Mouse (Mus musculus): Measurements from ENCODE around the gene Dpm1. TPM values are rescaled to one million over a fixed set of nuclear protein-coding genes. Genes with fewer than 3 reads are reported as not detected.
A peak's percentile ranks its signal among the peaks of the same experiment; 100 is the strongest.

The Dpm1 gene
- total RNA-seq (2017) = 27.6 and 36.0 TPM in 2 replicates

DNA sequence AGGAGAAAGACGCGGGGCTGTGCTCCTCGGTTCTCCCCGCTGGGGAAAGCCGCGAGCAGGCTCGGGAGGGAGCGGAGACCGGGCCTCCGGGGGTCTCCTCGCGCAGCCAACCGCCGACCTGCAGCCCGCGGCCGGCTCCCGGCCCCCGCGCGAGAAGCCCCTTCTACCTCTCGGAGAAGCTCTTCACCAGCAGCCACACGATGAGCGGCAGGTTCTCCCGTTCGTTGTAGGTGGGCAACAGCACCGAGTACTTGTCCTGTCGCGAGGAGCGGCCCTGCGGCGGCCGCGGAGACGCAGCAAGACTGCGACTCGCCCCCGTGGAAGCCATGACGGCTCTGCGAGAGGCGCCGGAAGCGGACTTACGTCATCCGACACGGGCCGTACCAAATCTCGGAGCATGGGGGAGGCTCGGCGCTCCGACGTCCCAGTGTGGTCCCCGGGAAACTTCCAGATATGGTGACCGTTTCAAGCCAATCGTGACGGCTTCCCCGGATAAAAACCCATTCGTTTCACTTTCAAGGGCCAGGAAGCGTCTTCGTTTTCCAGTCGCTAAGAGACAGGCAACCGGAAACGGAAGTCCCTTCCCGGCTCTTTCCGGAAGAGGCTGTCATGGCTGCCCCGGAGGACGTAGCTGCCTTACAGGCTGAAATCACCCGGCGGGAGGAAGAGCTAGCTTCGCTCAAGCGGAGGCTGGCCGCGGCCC lies at the start of gene Dpm1, which contains the start of the genes Gm20716 and Mocs3:
TSS of gene Dpm1 (minus strand) at position 566 of the 703 bp plus-strand sequence.
TSS of gene Gm20716 (minus strand) at position 339 of the 703 bp plus-strand sequence.
TSS of gene Mocs3 (plus strand) at position 597 of the 703 bp plus-strand sequence.
- ATAC-seq (ENCODE audit: extremely low read depth, insufficient number of reproducible peaks, low FRiP score, poor library complexity, severe bottlenecking) = peak; percentile 82

- peak; percentile 54; the same call in 1 of the 2 replicates for ATAC-seq (ENCODE audit: extremely low read depth, insufficient number of reproducible peaks, low FRiP score, poor library complexity, severe bottlenecking)
Measured at GRCm38 (mm10) chr2:168274374-168274935, 44.1 kb upstream of the Dpm1 start.

GRCm38 (mm10) chr2:168273387-168273786 lies 43.0 kb upstream of the Dpm1 start:
- no peak for ATAC-seq (ENCODE audit: extremely low read depth, insufficient number of reproducible peaks, low FRiP score, poor library complexity, severe bottlenecking)

DNA sequence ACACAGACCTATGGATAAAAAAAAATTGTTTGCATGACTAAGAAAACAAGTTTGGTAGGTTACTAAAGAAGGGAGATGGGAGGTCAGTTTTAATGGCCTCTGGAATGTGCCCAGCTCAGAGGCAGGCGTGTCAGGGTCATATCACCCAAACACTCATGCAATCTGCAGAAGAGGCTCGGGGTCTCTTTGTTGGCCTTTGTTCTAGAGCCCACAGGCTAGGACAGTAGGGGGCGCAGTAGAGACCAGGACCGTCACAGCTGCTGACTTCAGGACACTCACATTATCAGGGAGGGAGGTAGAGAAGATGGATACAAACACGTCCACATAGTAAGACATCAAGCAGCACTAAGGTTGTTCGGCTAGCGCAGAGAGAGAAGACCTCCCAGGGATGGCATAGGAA lies 37.6 kb upstream of the Dpm1 start:
- no peak for ATAC-seq (ENCODE audit: extremely low read depth, insufficient number of reproducible peaks, low FRiP score, poor library complexity, severe bottlenecking)

DNA sequence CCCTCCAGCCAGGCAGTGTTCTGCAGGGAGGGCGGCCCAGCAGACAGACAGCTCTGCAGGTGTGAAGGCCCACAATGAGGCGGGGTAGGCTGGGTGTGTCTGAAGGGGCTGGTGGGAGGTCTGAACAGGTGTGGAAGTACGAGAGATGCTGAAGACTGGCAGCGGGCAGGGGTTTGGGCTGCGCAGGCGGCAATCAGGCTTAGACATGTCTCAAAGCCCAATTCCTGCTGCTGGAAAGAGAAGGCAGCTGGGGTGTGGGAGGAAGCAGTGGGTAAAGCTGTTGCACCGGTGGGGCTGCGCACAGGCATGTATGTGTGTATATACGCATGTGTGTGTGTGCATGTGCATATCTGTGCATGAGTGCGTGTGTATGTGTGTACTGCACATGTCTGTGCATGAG lies 30.5 kb upstream of the Dpm1 start:
- no peak for ATAC-seq (ENCODE audit: extremely low read depth, insufficient number of reproducible peaks, low FRiP score, poor library complexity, severe bottlenecking)

- no peak for ATAC-seq (ENCODE audit: extremely low read depth, insufficient number of reproducible peaks, low FRiP score, poor library complexity, severe bottlenecking)
Measured at GRCm38 (mm10) chr2:168260124-168260523, 29.7 kb upstream of the Dpm1 start.

- ATAC-seq (ENCODE audit: extremely low read depth, insufficient number of reproducible peaks, low FRiP score, poor library complexity, severe bottlenecking) = no peak
Measured at GRCm38 (mm10) chr2:168259046-168259445, 28.7 kb upstream of the Dpm1 start.

- ATAC-seq (ENCODE audit: extremely low read depth, insufficient number of reproducible peaks, low FRiP score, poor library complexity, severe bottlenecking) = peak; percentile 76
Measured at GRCm38 (mm10) chr2:168257188-168257587, 26.8 kb upstream of the Dpm1 start.

DNA sequence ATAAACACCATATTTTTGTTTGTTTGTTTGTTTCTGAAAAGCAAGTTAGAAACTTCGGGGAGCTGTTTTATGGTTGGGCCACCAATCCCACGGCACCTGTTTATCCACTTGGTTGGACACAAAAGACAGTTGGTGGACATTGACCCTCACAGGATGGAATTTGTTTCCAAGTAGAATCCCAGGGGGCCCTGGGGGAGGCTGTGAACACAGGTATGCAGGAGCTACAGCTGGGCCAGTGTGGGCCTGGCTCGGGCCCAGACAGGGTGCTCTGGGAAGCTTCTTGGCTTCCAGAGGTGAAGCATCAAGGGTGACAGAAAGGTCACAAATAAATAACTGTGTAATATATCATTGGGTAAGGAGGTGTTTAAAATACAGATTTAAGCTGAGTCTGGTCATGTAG lies 26.1 kb upstream of the Dpm1 start:
- no peak for ATAC-seq (ENCODE audit: extremely low read depth, insufficient number of reproducible peaks, low FRiP score, poor library complexity, severe bottlenecking)

- no peak for ATAC-seq (ENCODE audit: extremely low read depth, insufficient number of reproducible peaks, low FRiP score, poor library complexity, severe bottlenecking)
Measured at GRCm38 (mm10) chr2:168253822-168254221, 23.4 kb upstream of the Dpm1 start.

- no peak for ATAC-seq (ENCODE audit: extremely low read depth, insufficient number of reproducible peaks, low FRiP score, poor library complexity, severe bottlenecking)
Measured at GRCm38 (mm10) chr2:168252639-168253292, 22.4 kb upstream of the Dpm1 start.

- peak; percentile 73 for ATAC-seq (ENCODE audit: extremely low read depth, insufficient number of reproducible peaks, low FRiP score, poor library complexity, severe bottlenecking)
Measured at GRCm38 (mm10) chr2:168250270-168250669, 19.9 kb upstream of the Dpm1 start.

- ATAC-seq (ENCODE audit: extremely low read depth, insufficient number of reproducible peaks, low FRiP score, poor library complexity, severe bottlenecking) = peak; percentile 28; the same call in 1 of the 2 replicates
Measured at GRCm38 (mm10) chr2:168248856-168249245, 18.5 kb upstream of the Dpm1 start.

DNA sequence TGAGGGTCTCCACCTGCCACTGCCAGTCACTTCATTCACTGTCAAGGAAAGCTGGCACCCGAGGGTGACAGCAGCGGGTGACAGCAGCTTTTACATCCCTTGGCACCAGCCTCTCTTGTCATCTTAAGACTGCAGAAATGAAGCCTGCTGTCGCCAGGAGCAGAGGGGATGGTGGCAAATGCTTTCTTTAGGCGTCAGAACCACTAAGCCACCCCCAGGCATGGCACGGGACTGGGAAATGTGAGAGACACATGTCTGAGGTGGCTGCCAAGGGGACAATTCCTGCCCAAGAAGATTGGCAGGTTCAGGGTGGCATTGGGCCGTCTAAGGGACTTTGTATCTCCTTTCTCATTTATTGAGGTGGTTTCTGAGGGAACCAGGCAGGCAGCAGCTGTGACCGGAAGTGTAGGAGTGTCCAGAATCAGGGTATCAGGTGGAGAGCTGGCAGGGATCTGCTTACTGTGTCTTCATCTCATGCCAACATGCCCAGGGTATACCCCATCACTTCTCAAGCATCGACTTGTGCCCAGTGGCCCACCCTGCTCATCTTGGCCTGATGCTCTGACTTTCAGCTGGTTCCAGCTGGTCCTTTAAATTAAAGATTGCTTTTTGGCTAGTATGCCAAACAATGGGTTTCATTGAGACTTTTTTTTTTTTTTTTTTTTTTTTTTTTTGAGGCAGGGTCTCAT lies 17.9 kb upstream of the Dpm1 start:
- ATAC-seq (ENCODE audit: extremely low read depth, insufficient number of reproducible peaks, low FRiP score, poor library complexity, severe bottlenecking) = no peak

GRCm38 (mm10) chr2:168245571-168245970 lies 15.2 kb upstream of the Dpm1 start:
- no peak for ATAC-seq (ENCODE audit: extremely low read depth, insufficient number of reproducible peaks, low FRiP score, poor library complexity, severe bottlenecking)

GRCm38 (mm10) chr2:168243278-168243677 lies 12.9 kb upstream of the Dpm1 start:
- no peak for ATAC-seq (ENCODE audit: extremely low read depth, insufficient number of reproducible peaks, low FRiP score, poor library complexity, severe bottlenecking)

DNA sequence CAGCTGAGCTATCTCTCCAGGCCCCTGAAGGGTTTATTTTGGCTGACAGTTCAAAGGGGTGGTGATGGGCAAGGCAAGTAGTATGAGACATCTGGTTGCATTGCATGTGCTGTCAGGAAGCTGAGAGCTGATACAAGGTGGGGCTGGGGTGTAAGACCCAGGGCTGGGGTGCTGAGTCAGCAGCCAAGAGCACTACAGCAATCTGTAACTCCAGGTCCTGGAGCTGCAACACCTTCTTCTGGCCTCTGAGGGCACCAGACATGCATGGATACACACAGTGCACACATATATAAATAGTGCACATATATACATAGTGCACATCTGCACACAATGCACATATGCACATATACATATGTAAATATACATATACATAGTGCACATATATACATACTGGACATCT lies 12.4 kb upstream of the Dpm1 start:
- ATAC-seq (ENCODE audit: extremely low read depth, insufficient number of reproducible peaks, low FRiP score, poor library complexity, severe bottlenecking) = no peak

DNA sequence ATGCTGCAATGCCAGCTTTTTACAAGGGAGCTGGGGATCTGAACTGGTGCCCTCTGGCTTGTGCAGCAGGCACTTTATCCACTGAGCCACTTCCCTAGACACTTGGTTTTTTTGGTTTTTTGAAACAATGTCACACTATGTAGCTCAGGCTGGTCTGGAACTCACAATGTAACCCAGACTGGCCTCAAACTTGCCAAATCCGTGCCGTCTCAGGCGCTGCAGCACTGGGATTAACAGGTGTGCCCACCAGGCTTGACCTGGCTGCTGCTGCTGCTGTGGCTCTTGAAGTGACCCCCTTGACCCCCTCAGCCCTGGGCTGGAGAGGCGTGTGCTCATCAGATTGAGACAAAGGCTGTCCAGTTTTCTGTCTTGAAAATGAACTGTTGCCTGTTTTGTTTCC lies 7.9 kb upstream of the Dpm1 start:
- ATAC-seq (ENCODE audit: extremely low read depth, insufficient number of reproducible peaks, low FRiP score, poor library complexity, severe bottlenecking) = no peak

GRCm38 (mm10) chr2:168233286-168233685 lies 2.9 kb upstream of the Dpm1 start:
- no peak for ATAC-seq (ENCODE audit: extremely low read depth, insufficient number of reproducible peaks, low FRiP score, poor library complexity, severe bottlenecking)

DNA sequence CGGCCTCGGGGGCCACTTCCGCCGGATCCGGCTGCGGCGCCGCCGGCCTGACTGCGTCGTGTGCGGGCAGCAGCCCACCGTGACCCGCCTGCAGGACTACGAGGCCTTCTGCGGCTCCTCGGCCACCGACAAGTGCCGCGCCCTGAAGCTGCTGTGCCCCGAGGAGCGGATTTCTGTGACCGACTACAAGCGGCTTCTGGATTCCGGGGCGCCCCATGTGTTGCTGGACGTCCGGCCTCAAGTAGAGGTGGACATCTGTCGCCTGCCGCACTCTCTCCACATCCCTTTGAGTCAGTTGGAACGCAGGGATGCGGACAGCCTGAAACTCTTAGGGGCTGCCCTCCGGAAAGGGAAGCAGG lies 1.1 kb upstream of the Dpm1 start:
- ATAC-seq (ENCODE audit: extremely low read depth, insufficient number of reproducible peaks, low FRiP score, poor library complexity, severe bottlenecking) = no peak

Measured in neutrophil, adult 5-6 weeks (primary cell).